Mouse (Mus musculus) hindbrain, embryonic 10.5 days (tissue): ENCODE results near the gene Immp2l. TPM values are rescaled to one million over a fixed set of nuclear protein-coding genes. Genes with fewer than 3 reads are reported as not detected.

Experiments used
- DNase-seq: peaks from one replicate; pipeline ENCODE4 v3.0.0-alpha.2; 2017; ENCODE audit warnings: low spot score
- H3K27ac ChIP-seq: fragments of 300-500 bp; sonication (generic); 2 replicates; pipeline ENCODE4 v1.5.1; 2016; ENCODE audit warnings: mild to moderate bottlenecking, moderate library complexity
- H3K27me3 ChIP-seq: fragments of 300-500 bp; sonication (generic); 2 replicates; pipeline ENCODE4 v1.6.1; 2016; ENCODE audit warnings: mild to moderate bottlenecking; ENCODE audit not compliant: poor library complexity, insufficient read depth, severe bottlenecking
- H3K36me3 ChIP-seq: fragments of 300-500 bp; sonication (generic); 2 replicates; pipeline ENCODE4 v1.6.1; 2016; ENCODE audit warnings: mild to moderate bottlenecking, moderate library complexity
- H3K4me1 ChIP-seq: fragments of 300-500 bp; sonication (generic); replicated peaks from 2 replicates; pipeline ENCODE4 v1.6.1; 2016; ENCODE audit warnings: mild to moderate bottlenecking
- H3K4me3 ChIP-seq: fragments of 300-500 bp; sonication (generic); 2 replicates; pipeline ENCODE4 v1.5.1; 2016; ENCODE audit warnings: mild to moderate bottlenecking, moderate library complexity
- H3K9me3 ChIP-seq: fragments of 300-500 bp; sonication (generic); 2 replicates; pipeline ENCODE4 v1.6.1; 2016; ENCODE audit warnings: mild to moderate bottlenecking, moderate library complexity
- WGBS: fragments of 180-500 bp; shearing (Covaris S2); methylation state at CpG from one replicate; pipeline ENCODE4 v1.1.7; 2016; 5-methylcytosine and 5-hydroxymethylcytosine counted together
- polyA plus RNA-seq: library from polyadenylated mRNA; unstranded; fragments of >200 nt; fragmentation: Nextera tagmentation; extraction: Ambion mirVana; gene quantifications from 2 replicates; pipeline ENCODE4 v1.2.1, GENCODE M21; 2016

The Immp2l gene
- polyA plus RNA-seq, 1 experiment from 2014 or later, result 6.9 TPM

GRCm38 (mm10) chr12:41237880-41238279 is 214.0 kb downstream of the Immp2l start:
- Histone ChIP-seq H3K4me3 (no peak overlapping the region), H3K4me1 (no peaks in the 10 kb centered on the region), H3K9me3 (no peaks in the 10 kb centered on the region), H3K27me3 (no peaks in the 10 kb centered on the region), H3K27ac (no peak overlapping the region), H3K36me3 (no peaks in the 10 kb centered on the region)
- WGBS, result 80% methylated on average over 3 of the region's 3 CpGs
- no peak for DNase-seq

GRCm38 (mm10) chr12:41241221-41241620 is 217.3 kb downstream of the Immp2l start:
- Histone ChIP-seq H3K9me3 (no peaks in the 10 kb centered on the region), H3K4me1 (no peaks in the 10 kb centered on the region), H3K36me3 (no peaks in the 10 kb centered on the region), H3K27ac (no peak overlapping the region), H3K4me3 (no peak overlapping the region), H3K27me3 (no peaks in the 10 kb centered on the region)
- WGBS, result 77% methylated on average over 2 of the region's 2 CpGs
- no peak for DNase-seq

GRCm38 (mm10) chr12:41248254-41248653 is 224.4 kb downstream of the Immp2l start:
- H3K9me3 ChIP-seq, result no peaks in the 10 kb centered on the region
- no peaks in the 10 kb centered on the region for H3K27me3 ChIP-seq
- no peaks in the 10 kb centered on the region for H3K4me1 ChIP-seq
- no peak overlapping the region for H3K4me3 ChIP-seq
- H3K27ac ChIP-seq, result no peak overlapping the region
- no peak for DNase-seq
- 92% methylated on average over 1 of the region's 1 CpGs for WGBS
- no peaks in the 10 kb centered on the region for H3K36me3 ChIP-seq

- DNase-seq, result no peak
- H3K36me3 ChIP-seq, result no peaks in the 10 kb centered on the region
- H3K27me3 ChIP-seq, result no peaks in the 10 kb centered on the region
- 84% methylated on average over 3 of the region's 3 CpGs for WGBS
- no peaks in the 10 kb centered on the region for H3K9me3 ChIP-seq
- no peak overlapping the region for H3K4me3 ChIP-seq
- H3K4me1 ChIP-seq, result no peaks in the 10 kb centered on the region
- H3K27ac ChIP-seq, result no peak overlapping the region
These were observed 226.2 kb downstream of the Immp2l start for GRCm38 (mm10) chr12:41250123-41250522.

GRCm38 (mm10) chr12:41257905-41258304 is 234.0 kb downstream of the Immp2l start:
- Histone ChIP-seq H3K36me3 (no peaks in the 10 kb centered on the region), H3K9me3 (no peaks in the 10 kb centered on the region), H3K27me3 (no peaks in the 10 kb centered on the region), H3K27ac (no peak overlapping the region), H3K4me3 (no peak overlapping the region), H3K4me1 (no peaks in the 10 kb centered on the region)
- 67% methylated on average over 2 of the region's 2 CpGs for WGBS
- no peak for DNase-seq

GRCm38 (mm10) chr12:41259608-41260007 is 235.7 kb downstream of the Immp2l start:
- no peaks in the 10 kb centered on the region for H3K4me1 ChIP-seq
- H3K27ac ChIP-seq, result no peak overlapping the region
- WGBS, result 68% methylated on average over 2 of the region's 2 CpGs
- no peaks in the 10 kb centered on the region for H3K9me3 ChIP-seq
- H3K27me3 ChIP-seq, result no peaks in the 10 kb centered on the region
- no peaks in the 10 kb centered on the region for H3K36me3 ChIP-seq
- no peak for DNase-seq
- no peak overlapping the region for H3K4me3 ChIP-seq

- no peak overlapping the region for H3K4me3 ChIP-seq
- H3K36me3 ChIP-seq, result no peaks in the 10 kb centered on the region
- H3K4me1 ChIP-seq, result 0 out of 2 replicates have a peak, but pooled peaks cover 3% of the 10 kb centered on the region
- no peaks in the 10 kb centered on the region for H3K27me3 ChIP-seq
- 88% methylated on average over 8 of the region's 8 CpGs for WGBS
- no peak overlapping the region; the same call in 1 of the 2 replicates for H3K27ac ChIP-seq
- no peak for DNase-seq
- no peaks in the 10 kb centered on the region for H3K9me3 ChIP-seq
These were observed 250.2 kb downstream of the Immp2l start for GRCm38 (mm10) chr12:41274136-41274535.

GRCm38 (mm10) chr12:41275361-41275760 is 251.5 kb downstream of the Immp2l start:
- 0 out of 2 replicates have a peak, but pooled peaks cover 3% of the 10 kb centered on the region for H3K4me1 ChIP-seq
- H3K27ac ChIP-seq, result no peak overlapping the region
- no peaks in the 10 kb centered on the region for H3K9me3 ChIP-seq
- no peak for DNase-seq
- no peaks in the 10 kb centered on the region for H3K36me3 ChIP-seq
- no peaks in the 10 kb centered on the region for H3K27me3 ChIP-seq
- 77% methylated on average over 3 of the region's 3 CpGs for WGBS
- no peak overlapping the region for H3K4me3 ChIP-seq

GRCm38 (mm10) chr12:41277896-41278295 is 254.0 kb downstream of the Immp2l start:
- H3K27me3 ChIP-seq, result no peaks in the 10 kb centered on the region
- H3K4me1 ChIP-seq, result 0 out of 2 replicates have a peak, but pooled peaks cover 3% of the 10 kb centered on the region
- DNase-seq, result no peak
- no peaks in the 10 kb centered on the region for H3K36me3 ChIP-seq
- 100% methylated on average over 1 of the region's 1 CpGs for WGBS
- no peak overlapping the region for H3K4me3 ChIP-seq
- no peak overlapping the region for H3K27ac ChIP-seq
- H3K9me3 ChIP-seq, result no peaks in the 10 kb centered on the region

- Histone ChIP-seq H3K4me3 (no peak overlapping the region), H3K27me3 (no peaks in the 10 kb centered on the region), H3K36me3 (no peaks in the 10 kb centered on the region), H3K9me3 (no peaks in the 10 kb centered on the region), H3K27ac (no peak overlapping the region), H3K4me1 (no peaks in the 10 kb centered on the region)
- 88% methylated on average over 3 of the region's 3 CpGs for WGBS
- DNase-seq, result no peak
These were observed 265.2 kb downstream of the Immp2l start for GRCm38 (mm10) chr12:41289047-41289446.

GRCm38 (mm10) chr12:41307015-41307414 is 283.1 kb downstream of the Immp2l start:
- WGBS, result 82% methylated on average over 3 of the region's 3 CpGs
- H3K36me3 ChIP-seq, result no peaks in the 10 kb centered on the region
- no peaks in the 10 kb centered on the region for H3K4me1 ChIP-seq
- H3K27ac ChIP-seq, result no peak overlapping the region
- no peaks in the 10 kb centered on the region for H3K27me3 ChIP-seq
- no peaks in the 10 kb centered on the region for H3K9me3 ChIP-seq
- no peak overlapping the region for H3K4me3 ChIP-seq
- no peak for DNase-seq

- H3K27me3 ChIP-seq, result no peaks in the 10 kb centered on the region
- no peak overlapping the region for H3K4me3 ChIP-seq
- no peak overlapping the region for H3K27ac ChIP-seq
- no peak for DNase-seq
- H3K4me1 ChIP-seq, result no peaks in the 10 kb centered on the region
- no peaks in the 10 kb centered on the region for H3K36me3 ChIP-seq
- WGBS, result 85% methylated on average over 6 of the region's 6 CpGs
- no peaks in the 10 kb centered on the region for H3K9me3 ChIP-seq
These were observed 285.1 kb downstream of the Immp2l start for GRCm38 (mm10) chr12:41308726-41309680.

GRCm38 (mm10) chr12:41313391-41313790 is 289.5 kb downstream of the Immp2l start:
- no peak for DNase-seq
- Histone ChIP-seq H3K9me3 (no peaks in the 10 kb centered on the region), H3K4me3 (no peak overlapping the region), H3K27me3 (no peaks in the 10 kb centered on the region), H3K36me3 (no peaks in the 10 kb centered on the region), H3K27ac (no peak overlapping the region), H3K4me1 (peaks cover 13% of the 10 kb centered on the region)
- WGBS, result 91% methylated on average over 6 of the region's 6 CpGs
